28 mouse cellular contexts compared by ENCODE assay signal in the genomic region with DNA sequence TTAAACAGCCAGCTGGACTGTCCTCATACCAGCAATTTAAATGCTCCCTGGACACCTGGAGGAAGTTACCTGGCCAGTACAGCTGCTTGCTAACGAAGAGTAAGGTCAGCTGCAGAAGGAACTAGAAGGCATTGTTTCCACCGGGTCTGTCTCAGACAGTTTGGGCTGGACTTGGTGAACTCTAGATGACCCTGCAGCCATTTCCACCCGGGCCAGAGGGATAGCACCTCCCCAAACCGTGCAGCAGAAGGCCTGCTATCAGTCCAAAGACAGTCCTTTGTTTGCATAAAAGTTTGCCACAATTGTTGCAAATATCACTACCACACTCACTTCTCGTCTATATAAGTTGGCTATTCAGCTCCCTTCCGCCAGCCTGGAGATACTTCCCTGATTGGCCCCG. TPM values are rescaled to one million over a fixed set of nuclear protein-coding genes. Genes with fewer than 3 reads are reported as not detected.
A peak's percentile ranks its signal among the peaks of the same experiment; 100 is the strongest.
DNase-seq lines count a peak whose midpoint lies in the region; ATAC-seq and TF ChIP-seq lines count a peak whose summit lies in the region.
"Had no signal": no experiment of that assay in that cellular context is flagged by ENCODE, and none has a peak within 500 bp of the region (broad histone marks: within the 10 kb centered on the region; RNA-seq: fewer than 3 reads in every experiment).

No protein-coding gene starts in this region.

- 0 out of 2 replicates have a peak overlapping the region, but pooled peaks have one; percentile 3 for H3K27ac ChIP-seq in heart, embryonic 13.5 days (replicated peaks)
- peak overlapping the region; percentile 29 for H3K27ac ChIP-seq in liver, adult 2 months (replicated peaks; ENCODE audit: insufficient read depth, low read depth, low read length)
- H3K27ac ChIP-seq in liver, postnatal 0 days (ENCODE audit: low read depth), result no peak overlapping the region
- H3K27ac ChIP-seq in CH12.LX (ENCODE audit: insufficient read depth, low read depth), result no peak overlapping the region
- H3K27ac ChIP-seq: gastrocnemius, adult 2 months; heart, adult 2 months; hindbrain, embryonic 13.5 days; intestine, embryonic 15.5 days had no signal

- TF ChIP-seq RAD21 in CH12.LX (IDR thresholded peaks at IDR 0.05; ENCODE audit: low read depth, low read length), result no peak

- 0 out of 2 replicates have a peak, but pooled peaks cover 1% of the 10 kb centered on the region for H3K27me3 ChIP-seq in heart, embryonic 13.5 days (replicated peaks)
- no peaks in the 10 kb centered on the region for H3K27me3 ChIP-seq in liver, adult 2 months (ENCODE audit: control insufficient read depth, insufficient read depth, low read length)
- no peaks in the 10 kb centered on the region for H3K27me3 ChIP-seq in liver, postnatal 0 days (ENCODE audit: insufficient read depth, low read length)
- H3K27me3 ChIP-seq in CH12.LX (replicated peaks), result no peaks in the 10 kb centered on the region
- H3K27me3 ChIP-seq: hindbrain, embryonic 13.5 days; intestine, embryonic 15.5 days had no signal

- H3K4me2 ChIP-seq in heart, embryonic 13.5 days, result no peak overlapping the region
- H3K4me2 ChIP-seq in liver, postnatal 0 days (ENCODE audit: low read depth, low read length), result no peak overlapping the region
- no peak overlapping the region for H3K4me2 ChIP-seq in CH12.LX (ENCODE audit: insufficient read depth, low read depth, poor library complexity, severe bottlenecking)
- H3K4me2 ChIP-seq: heart, embryonic 12.5 days; hindbrain, embryonic 13.5 days; intestine, embryonic 15.5 days had no signal

- ATAC-seq in heart, embryonic 13.5 days (ENCODE audit: extremely low read depth, insufficient number of reproducible peaks, low FRiP score, low TSS enrichment), result no peak
- ATAC-seq in liver, postnatal 0 days, result no peak
- no peak for ATAC-seq in erythroblast, adult 5-6 weeks (replicated peaks; ENCODE audit: low FRiP score, poor library complexity, severe bottlenecking)
- ATAC-seq: activated CD4-positive, CD25-positive, alpha-beta regulatory T cell, adult 4 months; CD4-positive, CD25-positive, alpha-beta regulatory T cell, adult 4 months; forebrain, embryonic 14.5 days; forebrain, postnatal 0 days; hindbrain, embryonic 16.5 days; intestine, embryonic 15.5 days had no signal

- H3K9me3 ChIP-seq in heart, embryonic 13.5 days, result no peaks in the 10 kb centered on the region
- H3K9me3 ChIP-seq in liver, postnatal 0 days (ENCODE audit: low read length), result no peaks in the 10 kb centered on the region
- H3K9me3 ChIP-seq in CH12.LX (replicated peaks; ENCODE audit: low read length), result no peaks in the 10 kb centered on the region
- H3K9me3 ChIP-seq: heart, embryonic 12.5 days; hindbrain, embryonic 10.5 days; hindbrain, embryonic 13.5 days; intestine, embryonic 15.5 days had no signal

- no peak for TF ChIP-seq CTCF in liver, adult 2 months (IDR thresholded peaks at IDR 0.05; ENCODE audit: low read depth, low read length)
- no peak for TF ChIP-seq CTCF in liver, postnatal 0 days (IDR thresholded peaks at IDR 0.05; ENCODE audit: low read depth)
- no peak for TF ChIP-seq CTCF in CH12.LX (conservative IDR thresholded peaks at IDR 0.05 in 1 of 2, IDR thresholded peaks at IDR 0.05 in 1 of 2; ENCODE audit: low read depth in 2 of 2, low read length in 2 of 2)

- no peak for TF ChIP-seq EP300 in liver, postnatal 0 days (IDR thresholded peaks at IDR 0.05; ENCODE audit: low read depth)
- TF ChIP-seq EP300 in CH12.LX (IDR thresholded peaks at IDR 0.05; ENCODE audit: low read length), result 0 out of 2 replicates have a peak, but pooled peaks have one; percentile 14

- dilution Hi-C loops in CH12.LX (cut with MboI; ENCODE audit: extremely low pct_ligation_motif_present, extremely low pct_unique_long_range_greater_than_20kb, low sequenced_read_pairs), result no loop called here

- TF ChIP-seq POLR2A in liver, adult 2 months (IDR thresholded peaks at IDR 0.05; ENCODE audit: extremely low read depth, insufficient read depth, low read length), result no peak
- TF ChIP-seq POLR2A in CH12.LX (IDR thresholded peaks at IDR 0.05; ENCODE audit: low read depth, low read length), result no peak

- DNase-seq in heart, adult 18-20 months, result no peak
- DNase-seq in liver, adult 2 months (ENCODE audit: extremely low read depth, low read depth, low spot score), result peak; percentile 70
- DNase-seq in liver, postnatal 0 days, result no peak
- no peak for DNase-seq in CH12.LX (ENCODE audit: extremely low read depth)
- DNase-seq in embryo, embryonic 10.5 days (ENCODE audit: low spot score), result peak; percentile 31
- DNase-seq: adrenal gland, adult 8-10 months; adrenal gland, postnatal 25 days; cerebellum, adult 11-12 months; cerebellum, adult 8-10 months; cerebellum, postnatal 10 days; cerebellum, postnatal 36 days; forebrain, postnatal 0 days; gastrocnemius, adult 2 months; gastrocnemius, postnatal 14 days; heart, adult 2 months; kidney, adult 11 months had no signal

- H3K4me1 ChIP-seq in heart, embryonic 13.5 days, result peaks cover 38% of the 10 kb centered on the region
- H3K4me1 ChIP-seq in liver, adult 2 months (ENCODE audit: control insufficient read depth, insufficient read depth, low read length), result peaks cover 31% of the 10 kb centered on the region
- H3K4me1 ChIP-seq in liver, postnatal 0 days (ENCODE audit: insufficient read depth), result peaks cover 11% of the 10 kb centered on the region
- peaks cover 41 to 64% of the 10 kb centered on the region in 2 experiments for H3K4me1 ChIP-seq in CH12.LX (ENCODE audit: control insufficient read depth in 1 of 2, insufficient read depth in 2 of 2)
- H3K4me1 ChIP-seq: hindbrain, embryonic 13.5 days had no signal

- H3K79me2 ChIP-seq in liver, adult 2 months (ENCODE audit: control insufficient read depth, insufficient read depth, low read length), result peaks cover 9% of the 10 kb centered on the region; the same call in 1 of the 2 replicates
- no peaks in the 10 kb centered on the region for H3K79me2 ChIP-seq in CH12.LX (replicated peaks; ENCODE audit: control insufficient read depth, extremely low read depth, insufficient read depth, poor library complexity, severe bottlenecking)

- WGBS in heart, embryonic 13.5 days, result 27% methylated on average over 7 of the region's 7 CpGs
- WGBS in liver, adult 2 months, result 22% methylated on average over 7 of the region's 7 CpGs
- WGBS in liver, postnatal 0 days (ENCODE audit: insufficient replicate concordance), result 33% methylated on average over 7 of the region's 7 CpGs

- no peak overlapping the region for H3K9ac ChIP-seq in heart, embryonic 13.5 days
- no peak overlapping the region for H3K9ac ChIP-seq in liver, adult 2 months (ENCODE audit: low read depth, low read length)
- no peak overlapping the region for H3K9ac ChIP-seq in liver, postnatal 0 days (replicated peaks)
- no peak overlapping the region for H3K9ac ChIP-seq in CH12.LX (ENCODE audit: insufficient read depth, low read depth)
- H3K9ac ChIP-seq: forebrain, postnatal 0 days; heart, embryonic 12.5 days; hindbrain, embryonic 13.5 days; intestine, embryonic 15.5 days had no signal

- in situ Hi-C loops in CH12.LX (cut with MboI; ENCODE audit: low pct_ligation_motif_present, low pct_unique_long_range_greater_than_20kb, low sequenced_read_pairs), result no loop called here

- H3K4me3 ChIP-seq in heart, embryonic 13.5 days, result no peak overlapping the region
- H3K4me3 ChIP-seq in liver, adult 2 months (ENCODE audit: insufficient read depth, low read depth, low read length), result no peak overlapping the region
- no peak overlapping the region for H3K4me3 ChIP-seq in liver, postnatal 0 days (ENCODE audit: low read depth, low read length)
- no peak overlapping the region for H3K4me3 ChIP-seq in CH12.LX (replicated peaks in 1 of 3; ENCODE audit: low read depth in 2 of 3, low read length in 2 of 3, poor library complexity in 1 of 3)
- H3K4me3 ChIP-seq: gastrocnemius, adult 2 months; heart, adult 2 months; heart, embryonic 12.5 days; hindbrain, embryonic 10.5 days; hindbrain, embryonic 13.5 days; intestine, embryonic 15.5 days had no signal

- H3K36me3 ChIP-seq in heart, embryonic 13.5 days, result no peaks in the 10 kb centered on the region
- no peaks in the 10 kb centered on the region for H3K36me3 ChIP-seq in liver, adult 2 months (ENCODE audit: control insufficient read depth, insufficient read depth, low read length)
- H3K36me3 ChIP-seq in liver, postnatal 0 days (replicated peaks; ENCODE audit: insufficient read depth, low read length), result no peaks in the 10 kb centered on the region
- no peaks in the 10 kb centered on the region for H3K36me3 ChIP-seq in CH12.LX (replicated peaks in 1 of 2; ENCODE audit: control insufficient read depth in 1 of 2, insufficient read depth in 1 of 2, low read length in 1 of 2)
- H3K36me3 ChIP-seq: heart, embryonic 12.5 days; hindbrain, embryonic 10.5 days; hindbrain, embryonic 13.5 days; intestine, embryonic 15.5 days had no signal

RNA-seq across cellular contexts. Expression of a gene that starts 3.5 kb away (rescaled TPM):
- polyA plus RNA-seq in heart, embryonic 13.5 days (2015; fragmentation: Nextera tagmentation; extraction: Ambion mirVana), result 0.37 and 0.45 TPM in 2 replicates
- not detected for total RNA-seq in heart, adult 18-20 months (2021)
- total RNA-seq in liver, adult 2 months (2014; rRNA removed), result 188 and 242 TPM in 2 replicates
- 514 and 542 TPM in 2 replicates for polyA plus RNA-seq in liver, adult 2 months (2012; rRNA removed)
- polyA plus RNA-seq in liver, postnatal 0 days (2015; fragmentation: Nextera tagmentation; extraction: Ambion mirVana), result 73.4 and 80.3 TPM in 2 replicates
- total RNA-seq in CH12.LX (2012; rRNA removed) (0.08 and 0.34 TPM in 2 replicates), CH12.LX (2014; rRNA removed) (0.24 TPM in 2 replicates)
- 0.54 and 0.70 TPM in 2 replicates for polyA plus RNA-seq in CH12.LX (2012; ENCODE audit: insufficient read length, low read depth)
- 1.0 TPM in 1 of 2 replicates, not detected in the other for total RNA-seq in erythroblast, adult 5-6 weeks (2015; ENCODE audit: low replicate concordance)
- total RNA-seq in erythroblast, adult 5-6 weeks (2017; ENCODE audit: low replicate concordance), result 0.70 TPM in 1 of 2 replicates, not detected in the other
- total RNA-seq: gastrocnemius, adult 2 months; gastrocnemius, postnatal 14 days; heart, adult 2 months; heart, postnatal 25 days had no signal
- polyA plus RNA-seq: activated CD4-positive, CD25-positive, alpha-beta regulatory T cell, adult 4 months; CD4-positive, CD25-positive, alpha-beta regulatory T cell, adult 4 months; heart, adult 2 months; hindbrain, embryonic 10.5 days had no signal

RNA-seq across cellular contexts. Expression of a gene that starts 23.2 kb away (rescaled TPM):
- 0.04 TPM in 1 of 2 replicates, not detected in the other for polyA plus RNA-seq in heart, embryonic 13.5 days (2015; fragmentation: Nextera tagmentation; extraction: Ambion mirVana)
- total RNA-seq in heart, adult 18-20 months (2021), result 1 to 10 TPM in 1 of 2 experiments, under 1 TPM in 1; 0.55 to 2.4 TPM
- total RNA-seq in liver, adult 2 months (2014; rRNA removed), result 0.83 and 1.1 TPM in 2 replicates
- polyA plus RNA-seq in liver, adult 2 months (2012; rRNA removed), result 2.4 and 4.0 TPM in 2 replicates
- polyA plus RNA-seq in liver, postnatal 0 days (2015; fragmentation: Nextera tagmentation; extraction: Ambion mirVana), result 2.0 and 2.1 TPM in 2 replicates
- total RNA-seq in CH12.LX (2012; rRNA removed) (31.2 and 34.3 TPM in 2 replicates), CH12.LX (2014; rRNA removed) (26.0 and 32.1 TPM in 2 replicates)
- 47.2 and 60.0 TPM in 2 replicates for polyA plus RNA-seq in CH12.LX (2012; ENCODE audit: insufficient read length, low read depth)
- 0.42 and 9.0 TPM in 2 replicates for total RNA-seq in erythroblast, adult 5-6 weeks (2015; ENCODE audit: low replicate concordance)
- total RNA-seq in erythroblast, adult 5-6 weeks (2017; ENCODE audit: low replicate concordance), result 0.28 and 1.0 TPM in 2 replicates
- total RNA-seq: gastrocnemius, adult 2 months; gastrocnemius, postnatal 14 days had no signal
- polyA plus RNA-seq: forebrain, embryonic 11.5 days; forebrain, embryonic 14.5 days; heart, embryonic 12.5 days; hindbrain, embryonic 10.5 days had no signal

RNA-seq across cellular contexts. Expression of a gene that starts 43.5 kb away (rescaled TPM):
- 22.5 and 23.0 TPM in 2 replicates for polyA plus RNA-seq in heart, embryonic 13.5 days (2015; fragmentation: Nextera tagmentation; extraction: Ambion mirVana)
- 10 to 100 TPM; 22.5 to 23.7 TPM for total RNA-seq in heart, adult 18-20 months (2021)
- total RNA-seq in liver, adult 2 months (2014; rRNA removed), result 1.2 and 2.6 TPM in 2 replicates
- 8.6 and 10.4 TPM in 2 replicates for polyA plus RNA-seq in liver, adult 2 months (2012; rRNA removed)
- 6.0 and 6.1 TPM in 2 replicates for polyA plus RNA-seq in liver, postnatal 0 days (2015; fragmentation: Nextera tagmentation; extraction: Ambion mirVana)
- total RNA-seq in CH12.LX (2012; rRNA removed), result not detected in 2 replicates
- not detected in 2 replicates for total RNA-seq in CH12.LX (2014; rRNA removed)
- not detected in 2 replicates for polyA plus RNA-seq in CH12.LX (2012; ENCODE audit: insufficient read length, low read depth)
- total RNA-seq in erythroblast, adult 5-6 weeks (2015; ENCODE audit: low replicate concordance), result 1.0 TPM in 1 of 2 replicates, not detected in the other
- total RNA-seq in erythroblast, adult 5-6 weeks (2017; ENCODE audit: low replicate concordance), result 0.98 and 2.0 TPM in 2 replicates

RNA-seq across cellular contexts. Expression of a gene that starts 59.3 kb away (rescaled TPM):
- polyA plus RNA-seq in heart, embryonic 13.5 days (2015; fragmentation: Nextera tagmentation; extraction: Ambion mirVana), result 28.7 and 31.8 TPM in 2 replicates
- 1 to 10 TPM; 7.8 to 7.9 TPM for total RNA-seq in heart, adult 18-20 months (2021)
- total RNA-seq in liver, adult 2 months (2014; rRNA removed), result 0.28 and 0.54 TPM in 2 replicates
- 2.2 and 2.5 TPM in 2 replicates for polyA plus RNA-seq in liver, adult 2 months (2012; rRNA removed)
- polyA plus RNA-seq in liver, postnatal 0 days (2015; fragmentation: Nextera tagmentation; extraction: Ambion mirVana), result 4.3 and 4.4 TPM in 2 replicates
- total RNA-seq in CH12.LX (2012; rRNA removed) (4.1 and 6.3 TPM in 2 replicates), CH12.LX (2014; rRNA removed) (5.0 and 5.7 TPM in 2 replicates)
- 27.7 and 28.1 TPM in 2 replicates for polyA plus RNA-seq in CH12.LX (2012; ENCODE audit: insufficient read length, low read depth)
- total RNA-seq in erythroblast, adult 5-6 weeks (2015; ENCODE audit: low replicate concordance), result not detected in 2 replicates
- 0.28 and 0.43 TPM in 2 replicates for total RNA-seq in erythroblast, adult 5-6 weeks (2017; ENCODE audit: low replicate concordance)

Comparison
In these comparisons a context has a peak if more than half of its experiments do, and no peak if none do; other contexts are left out.
1. H3K27ac ChIP-seq: peak in heart, embryonic 13.5 days (single experiment) and liver, adult 2 months (single experiment); none in liver, postnatal 0 days (single experiment) and CH12.LX (single experiment).
2. DNase-seq: peak in liver, adult 2 months (single experiment) and embryo, embryonic 10.5 days (single experiment); none in heart, adult 18-20 months (0 of 2), liver, postnatal 0 days (single experiment) and CH12.LX (single experiment).
3. RNA of a gene that starts 3.5 kb away (total RNA-seq): 188 to 242 TPM in liver, adult 2 months; 0.08 to 0.34 TPM in CH12.LX, not detected in heart, adult 18-20 months and 0.70 to 1.0 TPM in erythroblast, adult 5-6 weeks; every median in the first group is over 10 times any median in the second.